Mouse (Mus musculus): Measurements from ENCODE around the gene Zc3hc1. TPM values are rescaled to one million over a fixed set of nuclear protein-coding genes. Genes with fewer than 3 reads are reported as not detected.

Zc3hc1 gene
- polyA plus RNA-seq, 1 experiment from 2014 or later = 23.6 TPM

- Histone ChIP-seq H3K4me1 (ENCODE audit: insufficient read depth, low read depth, low read length) (no peaks in the 10 kb centered on the region), H3K36me3 (ENCODE audit: insufficient read depth, low read length) (no peaks in the 10 kb centered on the region), H3K27ac (ENCODE audit: low read length) (no peak overlapping the region), H3K9me3 (ENCODE audit: low read length) (no peaks in the 10 kb centered on the region), H3K4me3 (ENCODE audit: low read depth, low read length) (no peak overlapping the region), H3K9ac (replicated peaks; ENCODE audit: low read depth) (no peak overlapping the region), H3K4me2 (replicated peaks; ENCODE audit: low read depth, low read length) (no peak overlapping the region), H3K27me3 (replicated peaks; ENCODE audit: insufficient read depth, low read length) (no peaks in the 10 kb centered on the region)
- WGBS = 87% methylated on average over 2 of the region's 2 CpGs
- TF ChIP-seq EP300 (IDR thresholded peaks at IDR 0.05) (no peak), CTCF (IDR thresholded peaks at IDR 0.05) (peak; percentile 18)
- ATAC-seq (no peak), DNase-seq (ENCODE audit: low spot score) (no peak)
Measured at GRCm38 (mm10) chr6:30416126-30416525, 25.3 kb upstream of the Zc3hc1 start.

- TF ChIP-seq CTCF (IDR thresholded peaks at IDR 0.05) (no peak), EP300 (IDR thresholded peaks at IDR 0.05) (no peak)
- no peak overlapping the region for H3K9ac ChIP-seq (replicated peaks; ENCODE audit: low read depth)
- ATAC-seq = no peak
- no peak overlapping the region for H3K4me3 ChIP-seq (ENCODE audit: low read depth, low read length)
- 45% methylated on average over 4 of the region's 4 CpGs for WGBS
- H3K4me1 ChIP-seq (ENCODE audit: insufficient read depth, low read depth, low read length) = no peaks in the 10 kb centered on the region
- H3K9me3 ChIP-seq (ENCODE audit: low read length) = no peaks in the 10 kb centered on the region
- H3K4me2 ChIP-seq (replicated peaks; ENCODE audit: low read depth, low read length) = no peak overlapping the region
- no peak overlapping the region for H3K27ac ChIP-seq (ENCODE audit: low read length)
- no peaks in the 10 kb centered on the region for H3K36me3 ChIP-seq (ENCODE audit: insufficient read depth, low read length)
- H3K27me3 ChIP-seq (replicated peaks; ENCODE audit: insufficient read depth, low read length) = no peaks in the 10 kb centered on the region
- DNase-seq (ENCODE audit: low spot score) = no peak
Measured at GRCm38 (mm10) chr6:30411311-30411710, 20.5 kb upstream of the Zc3hc1 start.

GRCm38 (mm10) chr6:30409399-30410093, 18.7 kb upstream of the Zc3hc1 start:
- Histone ChIP-seq H3K27me3 (replicated peaks; ENCODE audit: insufficient read depth, low read length) (no peaks in the 10 kb centered on the region), H3K4me1 (ENCODE audit: insufficient read depth, low read depth, low read length) (no peaks in the 10 kb centered on the region), H3K36me3 (ENCODE audit: insufficient read depth, low read length) (no peaks in the 10 kb centered on the region), H3K9ac (replicated peaks; ENCODE audit: low read depth) (no peak overlapping the region), H3K27ac (ENCODE audit: low read length) (no peak overlapping the region), H3K4me2 (replicated peaks; ENCODE audit: low read depth, low read length) (no peak overlapping the region), H3K4me3 (ENCODE audit: low read depth, low read length) (no peak overlapping the region), H3K9me3 (ENCODE audit: low read length) (no peaks in the 10 kb centered on the region)
- DNase-seq (ENCODE audit: low spot score) = no peak
- no peak for ATAC-seq
- TF ChIP-seq CTCF (IDR thresholded peaks at IDR 0.05) (no peak), EP300 (IDR thresholded peaks at IDR 0.05) (no peak)
- WGBS = 84% methylated on average over 7 of the region's 7 CpGs

- DNase-seq (ENCODE audit: low spot score) (no peak), ATAC-seq (no peak)
- no peaks in the 10 kb centered on the region for H3K4me1 ChIP-seq (ENCODE audit: insufficient read depth, low read depth, low read length)
- H3K9ac ChIP-seq (replicated peaks; ENCODE audit: low read depth) = no peak overlapping the region
- H3K27me3 ChIP-seq (replicated peaks; ENCODE audit: insufficient read depth, low read length) = no peaks in the 10 kb centered on the region
- no peak overlapping the region for H3K27ac ChIP-seq (ENCODE audit: low read length)
- 89% methylated on average over 4 of the region's 4 CpGs for WGBS
- H3K36me3 ChIP-seq (ENCODE audit: insufficient read depth, low read length) = no peaks in the 10 kb centered on the region
- H3K9me3 ChIP-seq (ENCODE audit: low read length) = no peaks in the 10 kb centered on the region
- H3K4me2 ChIP-seq (replicated peaks; ENCODE audit: low read depth, low read length) = no peak overlapping the region
- TF ChIP-seq CTCF (IDR thresholded peaks at IDR 0.05) = no peak
- TF ChIP-seq EP300 (IDR thresholded peaks at IDR 0.05) = no peak
- H3K4me3 ChIP-seq (ENCODE audit: low read depth, low read length) = no peak overlapping the region
Measured at GRCm38 (mm10) chr6:30408276-30408675, 17.4 kb upstream of the Zc3hc1 start.

- no peak overlapping the region for H3K4me3 ChIP-seq (ENCODE audit: low read depth, low read length)
- TF ChIP-seq EP300 (IDR thresholded peaks at IDR 0.05) = no peak
- no peak for TF ChIP-seq CTCF (IDR thresholded peaks at IDR 0.05)
- WGBS = 61% methylated on average over 5 of the region's 5 CpGs
- no peaks in the 10 kb centered on the region for H3K27me3 ChIP-seq (replicated peaks; ENCODE audit: insufficient read depth, low read length)
- no peak overlapping the region for H3K27ac ChIP-seq (ENCODE audit: low read length)
- no peaks in the 10 kb centered on the region for H3K4me1 ChIP-seq (ENCODE audit: insufficient read depth, low read depth, low read length)
- H3K36me3 ChIP-seq (ENCODE audit: insufficient read depth, low read length) = no peaks in the 10 kb centered on the region
- H3K4me2 ChIP-seq (replicated peaks; ENCODE audit: low read depth, low read length) = no peak overlapping the region
- ATAC-seq (no peak), DNase-seq (ENCODE audit: low spot score) (no peak)
- H3K9ac ChIP-seq (replicated peaks; ENCODE audit: low read depth) = no peak overlapping the region
- no peaks in the 10 kb centered on the region for H3K9me3 ChIP-seq (ENCODE audit: low read length)
Measured at GRCm38 (mm10) chr6:30404671-30405070, 13.8 kb upstream of the Zc3hc1 start.

GRCm38 (mm10) chr6:30403465-30403864, 12.6 kb upstream of the Zc3hc1 start:
- H3K9me3 ChIP-seq (ENCODE audit: low read length) = no peaks in the 10 kb centered on the region
- H3K27me3 ChIP-seq (replicated peaks; ENCODE audit: insufficient read depth, low read length) = no peaks in the 10 kb centered on the region
- H3K4me1 ChIP-seq (ENCODE audit: insufficient read depth, low read depth, low read length) = no peaks in the 10 kb centered on the region
- H3K27ac ChIP-seq (ENCODE audit: low read length) = no peak overlapping the region
- no peaks in the 10 kb centered on the region for H3K36me3 ChIP-seq (ENCODE audit: insufficient read depth, low read length)
- ATAC-seq = no peak
- DNase-seq (ENCODE audit: low spot score) = peak; percentile 94
- TF ChIP-seq CTCF (IDR thresholded peaks at IDR 0.05) (peak; percentile 98), EP300 (IDR thresholded peaks at IDR 0.05) (no peak)
- H3K4me2 ChIP-seq (replicated peaks; ENCODE audit: low read depth, low read length) = 0 out of 2 replicates have a peak overlapping the region, but pooled peaks have one; percentile 25
- 0 out of 2 replicates have a peak overlapping the region, but pooled peaks have one; percentile 14 for H3K4me3 ChIP-seq (ENCODE audit: low read depth, low read length)
- no peak overlapping the region for H3K9ac ChIP-seq (replicated peaks; ENCODE audit: low read depth)
- 19% methylated on average over 4 of the region's 4 CpGs for WGBS
